Mouse (Mus musculus): ENCODE measurements at regions not wholly inside any gene's neighbourhood (a gene's known extent, or its start where the extent isn't known, plus 50 kb on each side); places are given as distances from the start of the nearest gene placed in this dataset.

DNA sequence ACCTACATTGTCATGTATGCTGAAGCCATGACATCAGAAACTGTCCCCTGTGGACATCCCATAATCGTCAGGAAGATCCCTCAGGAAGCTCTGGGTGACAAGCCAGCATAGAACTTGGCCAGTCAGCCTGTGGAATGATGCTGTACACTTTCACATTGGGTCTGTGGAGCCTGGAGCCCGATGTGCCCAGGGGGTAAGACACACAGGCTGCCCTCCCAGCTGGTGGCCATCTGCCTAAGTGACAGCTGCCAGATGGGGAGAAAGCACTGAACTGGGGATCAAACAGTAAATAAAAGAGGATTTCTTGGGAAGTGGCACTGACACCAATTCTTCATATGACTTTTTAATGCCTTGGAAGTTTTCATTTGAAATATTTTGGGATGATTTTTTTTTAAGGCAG, 486.8 kb downstream of the Efnb2 start:
- no peak for ATAC-seq

DNA sequence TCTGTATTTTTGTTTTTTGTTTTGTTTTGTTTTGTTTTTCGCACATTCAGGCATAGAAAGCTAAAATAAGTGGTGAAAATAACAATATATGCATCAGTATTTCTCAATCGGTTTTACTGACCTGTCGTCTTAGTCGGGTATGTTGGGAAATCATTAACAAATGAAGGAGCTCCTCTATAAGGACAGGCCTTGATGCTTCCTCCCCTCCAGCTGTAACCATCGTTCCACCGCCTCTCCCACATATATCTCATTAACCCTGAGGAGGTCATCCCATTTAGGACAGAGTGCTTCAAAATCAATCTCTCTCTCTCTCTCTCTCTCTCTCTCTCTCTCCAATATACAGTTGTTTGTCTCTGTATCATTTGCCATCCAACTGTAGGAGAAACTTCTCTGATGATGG, 492.4 kb downstream of the Efnb2 start:
- no peak for ATAC-seq

DNA sequence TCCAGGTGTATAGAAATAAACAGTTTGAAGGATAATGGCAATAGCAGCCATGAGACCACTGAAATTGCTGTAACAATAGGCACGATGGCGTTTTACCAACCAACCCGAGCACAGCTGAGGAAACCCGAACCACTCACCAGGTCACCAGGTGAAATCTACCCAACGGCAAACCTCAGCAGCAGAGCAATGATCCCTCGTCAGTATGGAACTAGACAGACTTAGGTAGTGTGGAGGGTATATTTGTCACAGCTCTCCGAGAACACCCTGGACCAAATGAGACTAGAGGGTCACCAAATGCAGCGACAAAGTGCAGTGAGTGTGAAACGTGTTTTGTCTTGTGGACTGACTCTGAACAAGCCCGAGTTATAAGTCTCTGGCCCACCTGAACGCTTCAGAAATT, 492.8 kb downstream of the Efnb2 start:
- ATAC-seq, result no peak

DNA sequence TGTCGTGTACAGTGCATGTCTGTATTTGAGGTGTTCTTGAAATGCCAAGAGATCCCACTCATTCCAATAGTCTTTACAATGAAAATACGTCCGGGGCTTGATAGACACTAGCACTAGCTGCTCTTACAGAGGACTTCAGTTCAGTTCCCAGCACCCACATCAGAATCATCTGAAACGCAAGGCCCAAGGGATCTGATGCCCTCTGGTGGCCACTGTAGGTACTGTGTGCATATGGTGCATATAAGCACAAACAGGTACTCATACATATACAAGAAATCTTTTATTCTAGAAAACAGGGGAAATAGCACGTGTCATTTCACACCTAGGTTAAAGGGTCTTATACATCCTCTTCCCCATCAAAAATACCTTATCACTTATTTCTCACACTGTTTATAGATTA, 513.5 kb downstream of the Efnb2 start:
- no peak for ATAC-seq

DNA sequence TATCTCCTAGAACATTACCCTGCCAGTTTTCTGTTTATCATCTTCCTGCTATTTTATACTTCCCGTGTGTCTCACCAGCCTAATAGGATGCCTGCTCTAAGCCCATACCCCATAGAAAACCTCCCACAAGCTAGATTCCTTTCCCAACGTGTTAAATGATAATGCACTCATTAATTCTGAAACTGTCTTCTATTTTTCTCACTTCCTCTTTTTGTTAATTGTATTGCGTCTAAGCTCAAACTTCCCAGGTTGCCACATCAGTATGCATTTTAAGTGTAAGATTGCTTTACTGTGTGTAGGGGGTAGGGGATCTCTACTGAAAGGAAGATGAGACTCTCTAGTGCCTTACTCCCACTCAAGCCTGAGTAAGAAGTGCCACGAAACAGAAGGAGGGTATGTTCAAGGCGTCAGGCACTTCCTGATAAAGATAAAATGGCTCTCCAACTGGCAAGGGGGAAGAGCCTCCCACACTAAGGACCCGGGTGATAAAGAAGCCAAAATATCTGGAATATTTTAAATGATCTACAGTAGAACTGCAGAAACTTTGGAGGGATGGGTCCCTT, 518.0 kb downstream of the Efnb2 start:
- no peak for ATAC-seq

DNA sequence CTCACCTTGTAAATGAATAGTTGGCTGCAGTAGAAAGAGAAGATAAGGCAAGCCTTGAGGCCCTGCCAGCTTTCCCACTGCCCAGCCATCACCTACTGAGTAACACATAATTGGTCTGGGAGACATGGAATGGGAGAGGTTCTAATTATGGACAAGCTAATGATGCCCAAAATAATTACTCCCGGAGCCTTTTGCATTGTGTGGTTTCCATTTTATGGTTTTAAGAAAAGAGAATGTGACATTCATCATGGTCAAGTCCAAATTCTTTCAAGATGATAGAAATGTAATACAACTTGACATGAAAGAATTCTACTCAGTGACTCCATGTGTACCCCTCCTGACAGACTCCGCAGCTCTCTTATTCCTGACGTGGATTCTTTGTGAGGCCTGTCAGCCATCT, 518.6 kb downstream of the Efnb2 start:
- no peak for ATAC-seq

DNA sequence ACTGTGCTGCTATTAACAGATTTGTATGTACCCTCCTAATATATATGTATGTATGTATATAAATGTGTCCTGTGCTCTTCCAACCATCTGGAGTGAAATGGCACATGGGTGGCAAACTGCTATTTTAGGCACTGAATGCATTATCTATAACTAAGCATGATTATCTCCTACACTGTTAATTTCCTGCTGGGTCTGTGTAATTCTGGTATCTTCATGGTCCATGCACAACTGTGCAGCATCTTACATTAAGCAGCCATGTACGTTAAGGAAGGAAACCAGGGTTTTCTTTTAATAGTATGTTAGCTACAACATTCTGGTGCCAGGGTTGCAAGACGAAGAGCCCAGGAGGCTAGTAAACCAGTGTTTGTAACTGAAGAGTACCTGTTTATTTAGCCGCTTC, 521.3 kb downstream of the Efnb2 start:
- ATAC-seq, result no peak

DNA sequence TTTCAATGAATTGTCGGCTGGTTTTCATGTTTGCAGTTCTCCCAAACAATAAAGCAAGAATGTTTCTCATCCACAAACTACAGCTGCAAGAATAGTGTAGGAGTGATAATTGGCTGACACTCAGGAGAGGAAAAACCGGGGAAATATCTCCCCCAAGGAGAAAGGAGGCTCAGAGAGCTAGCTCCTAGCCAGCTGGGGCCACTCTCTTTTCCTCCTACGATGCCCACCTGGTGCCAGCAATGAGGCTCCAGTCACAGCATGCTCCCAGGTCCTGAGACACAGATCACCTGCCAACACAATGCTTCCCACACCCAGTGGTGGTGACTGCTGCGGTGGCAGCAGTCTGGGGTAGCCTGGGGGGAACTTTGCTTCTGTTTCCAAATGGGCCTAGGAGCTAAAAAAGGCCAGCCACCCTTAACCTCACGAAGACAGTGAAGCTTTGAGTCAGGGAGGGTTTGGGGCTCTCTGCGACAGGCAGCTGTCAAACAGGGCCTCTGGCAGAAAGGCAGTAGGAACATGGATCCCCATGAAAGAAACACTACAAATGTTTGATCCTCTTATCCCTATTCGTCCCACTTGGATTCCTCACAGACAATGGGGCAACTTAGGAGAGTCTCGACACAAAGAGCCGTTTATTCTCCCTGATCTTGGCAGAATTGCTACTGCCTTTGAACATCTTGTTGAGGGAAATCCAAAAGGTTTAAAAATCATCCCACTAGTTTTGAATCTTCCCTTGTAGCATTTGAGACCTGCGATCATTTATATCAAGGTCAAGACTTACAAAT, 527.8 kb downstream of the Efnb2 start:
- no peak for ATAC-seq

DNA sequence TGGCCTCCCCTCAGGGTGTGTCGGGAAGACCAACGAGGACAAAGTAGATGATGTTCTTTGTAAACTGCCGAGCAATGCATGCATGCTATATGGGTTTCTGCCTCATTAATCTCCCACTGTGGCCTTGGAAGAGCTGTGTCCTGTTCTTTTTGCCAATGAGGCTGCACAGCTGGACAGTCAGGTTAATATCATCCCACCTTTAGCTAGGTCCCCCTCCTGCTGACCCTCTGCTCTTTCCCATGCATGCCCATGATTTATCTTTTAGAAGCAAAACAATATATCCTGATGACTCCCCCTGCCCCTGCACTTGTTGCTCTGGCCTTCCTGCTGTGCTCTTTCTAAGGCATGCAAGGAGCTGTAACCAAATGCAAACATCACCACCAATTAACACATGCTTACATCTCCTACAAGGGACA, 529.1 kb downstream of the Efnb2 start:
- no peak for ATAC-seq

DNA sequence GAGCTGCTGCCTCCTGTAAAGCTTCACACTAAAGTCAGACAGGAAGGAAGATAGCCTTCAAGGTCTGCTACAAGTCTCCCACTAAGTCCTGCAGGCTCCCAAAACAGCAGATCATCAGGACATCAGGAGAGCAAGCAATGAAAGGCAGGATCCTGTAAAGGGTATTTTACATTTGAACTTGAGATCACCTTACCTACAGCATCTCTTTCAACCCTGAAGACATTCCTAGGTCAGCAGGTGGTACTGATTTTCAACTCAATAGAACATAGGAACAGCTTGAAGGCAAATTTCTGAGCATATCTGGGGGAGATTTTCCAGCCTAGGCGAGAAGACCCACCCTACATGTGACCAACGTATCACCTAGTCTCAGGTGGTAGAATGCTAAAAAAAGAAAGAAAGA, 530.2 kb downstream of the Efnb2 start:
- ATAC-seq, result no peak

DNA sequence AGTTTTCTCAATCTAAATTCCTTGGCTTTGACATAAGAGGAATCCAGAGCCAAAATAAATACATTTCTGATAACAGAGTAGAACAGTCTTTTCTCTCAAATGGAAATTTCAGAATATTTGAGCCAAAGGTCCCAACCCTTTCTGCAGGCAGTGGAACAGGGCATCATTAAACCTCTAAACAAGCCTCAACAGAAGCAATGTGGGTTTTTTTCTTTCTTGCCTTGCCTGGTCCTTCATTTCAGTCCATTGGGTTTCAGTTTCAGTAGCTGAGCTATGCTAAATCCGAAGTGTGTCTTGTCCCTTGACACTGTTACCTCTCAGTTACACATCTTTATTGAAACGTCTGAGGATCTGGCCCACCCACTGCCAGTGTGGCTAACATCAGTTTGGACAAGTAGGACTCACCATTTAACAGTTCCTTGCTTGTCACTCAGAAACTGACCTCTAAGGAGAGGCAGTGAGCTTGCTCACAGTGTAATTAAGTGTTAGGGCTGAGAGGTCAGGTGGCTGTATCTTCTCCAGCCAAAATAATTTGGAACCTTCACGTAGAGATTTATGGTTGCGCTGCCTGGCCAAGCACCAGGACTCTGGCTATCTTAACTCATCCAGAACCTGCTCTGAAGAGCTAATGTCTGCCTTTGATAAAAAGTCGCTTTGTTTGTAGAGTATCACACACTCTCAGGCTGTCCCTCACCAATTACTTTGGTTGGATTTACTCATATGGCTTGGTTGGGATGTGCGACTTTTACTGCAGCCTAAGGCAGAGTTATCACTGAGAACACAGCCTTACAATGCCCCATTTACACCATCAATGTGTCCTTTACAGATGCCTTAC, 545.2 kb downstream of the Efnb2 start:
- ATAC-seq, result no peak

DNA sequence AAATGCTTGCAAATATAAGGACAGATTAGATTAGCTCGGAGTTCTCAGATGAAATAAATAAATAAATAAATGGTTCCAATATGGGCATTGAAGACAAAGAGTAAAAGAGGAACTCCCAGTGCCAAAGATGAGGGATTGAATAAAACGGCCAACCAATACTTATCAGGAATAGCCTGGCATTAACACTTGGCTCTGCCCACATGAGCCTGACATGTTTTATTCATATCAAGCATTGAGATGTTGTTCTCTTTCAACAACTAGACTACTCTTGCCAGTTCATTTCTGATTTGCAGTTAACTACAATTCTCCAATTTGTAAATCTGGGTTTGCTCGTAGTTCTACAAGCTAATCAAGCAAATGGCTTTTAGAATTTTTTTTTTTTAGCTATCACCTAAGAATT, 546.4 kb downstream of the Efnb2 start:
- ATAC-seq, result no peak

DNA sequence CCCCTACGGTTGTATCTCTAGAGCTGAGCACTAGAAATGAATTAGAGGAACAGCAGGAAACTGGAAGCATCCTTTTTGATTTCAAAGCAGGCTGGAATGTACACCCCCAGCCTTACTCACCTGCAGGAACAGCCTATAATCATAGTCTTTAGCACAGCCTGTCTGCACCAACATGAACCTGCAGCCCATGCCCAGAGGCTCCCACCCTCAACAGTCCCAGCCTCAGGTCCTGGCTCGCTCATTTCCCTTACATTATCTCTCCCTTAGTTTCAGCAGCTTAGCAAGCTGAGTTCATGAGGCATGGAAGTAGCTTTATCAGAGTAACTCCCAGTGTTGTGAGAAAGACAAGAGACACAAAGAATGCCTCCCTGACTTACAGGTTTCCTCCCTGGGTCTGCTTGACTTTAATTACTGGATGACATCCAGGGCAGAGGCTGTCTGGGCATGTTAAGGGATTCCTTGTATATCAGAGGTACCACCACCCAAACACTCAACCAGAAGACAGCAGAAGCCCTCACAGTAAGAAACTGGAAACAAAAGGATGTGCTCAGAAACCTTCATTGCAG, 551.2 kb downstream of the Efnb2 start:
- no peak for ATAC-seq

DNA sequence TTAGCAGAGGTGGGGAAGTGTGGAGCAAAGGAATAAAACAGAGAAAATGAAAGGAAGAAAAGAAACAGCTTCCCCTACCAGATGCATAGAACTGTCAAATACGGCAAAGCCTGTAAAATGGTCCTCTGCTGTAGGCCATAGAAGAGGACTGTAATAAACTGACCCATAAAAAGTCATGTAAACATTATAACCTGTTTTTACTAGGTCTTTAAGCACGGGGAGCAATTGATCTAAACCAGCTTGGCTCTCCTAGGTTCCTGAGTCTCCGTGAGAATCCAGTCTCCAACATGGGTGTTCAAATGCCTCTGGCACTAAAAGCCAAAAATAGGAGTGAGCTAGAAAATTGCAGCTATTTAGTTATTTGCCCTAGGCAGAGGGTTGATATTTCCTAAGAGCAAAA, 557.5 kb downstream of the Efnb2 start:
- no peak for ATAC-seq

DNA sequence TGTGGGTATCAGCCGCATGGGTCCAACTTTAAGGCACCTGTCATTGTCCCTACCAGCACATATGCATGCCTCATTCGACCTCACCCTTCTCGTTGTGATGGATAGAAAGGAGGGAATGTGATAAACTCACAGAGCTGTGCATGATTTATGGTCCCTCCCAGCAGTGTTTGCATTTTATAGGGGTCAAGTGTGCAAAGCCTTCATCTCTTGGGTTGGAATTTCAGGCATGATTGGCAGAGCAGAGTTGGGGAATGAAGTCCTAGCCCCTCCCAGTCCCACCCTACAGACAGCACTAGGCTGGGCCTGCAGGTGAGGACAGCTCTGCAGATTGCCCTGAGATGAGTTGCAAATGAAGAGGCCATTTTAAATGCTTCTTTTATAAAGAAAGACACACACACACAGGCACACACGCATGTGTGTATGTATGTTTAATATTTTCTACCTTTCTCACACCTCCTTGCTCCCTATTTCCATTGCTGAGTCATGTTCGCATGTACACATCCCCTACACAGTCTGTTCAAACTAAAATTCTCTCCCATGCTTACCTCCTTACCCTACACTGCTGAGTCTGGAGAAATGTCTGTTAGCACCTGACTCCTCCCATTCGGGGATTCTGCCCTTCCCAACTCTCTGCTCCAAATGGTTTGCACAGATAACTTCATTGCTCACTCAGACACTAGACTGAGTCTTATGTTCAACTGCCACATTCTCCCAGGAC, 558.9 kb downstream of the Efnb2 start:
- no peak for ATAC-seq

DNA sequence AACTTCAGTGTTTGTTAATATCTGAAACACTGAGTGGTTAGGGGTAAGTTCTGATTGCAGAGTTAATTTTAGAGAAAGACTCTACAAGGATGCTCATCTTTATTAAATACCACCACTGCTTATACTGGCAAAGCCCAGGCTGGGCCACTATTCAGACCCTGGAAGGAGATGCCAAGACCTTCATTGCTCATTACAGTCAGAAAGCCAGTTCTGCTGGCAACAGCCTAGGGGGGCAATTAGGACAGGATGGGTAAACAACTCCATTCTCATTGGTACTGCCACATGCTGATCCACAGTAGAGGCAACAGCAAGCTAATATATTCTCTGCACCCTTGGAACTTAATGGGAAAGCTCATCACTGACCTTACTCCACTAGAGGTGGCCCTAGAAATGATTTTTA, 568.5 kb downstream of the Efnb2 start:
- no peak for ATAC-seq

DNA sequence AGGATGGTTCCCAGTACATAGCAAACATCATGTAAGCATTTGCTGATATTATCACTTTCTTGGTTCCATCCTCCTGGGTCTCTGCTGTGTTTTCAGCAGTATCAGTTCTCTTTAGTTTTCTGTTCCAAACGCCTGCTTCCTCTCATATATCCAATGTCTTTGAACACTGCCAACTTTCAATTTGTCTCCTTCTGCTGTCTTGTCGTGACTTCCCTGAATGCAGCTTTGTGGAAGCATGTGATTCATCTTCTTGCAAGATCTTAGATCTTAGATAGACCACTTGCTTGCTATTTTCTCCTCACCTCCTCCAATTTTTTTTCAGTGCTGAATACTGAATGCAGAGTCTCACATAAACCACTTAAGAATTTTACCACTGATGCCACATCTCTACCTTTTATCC, 576.4 kb downstream of the Efnb2 start:
- ATAC-seq, result no peak

DNA sequence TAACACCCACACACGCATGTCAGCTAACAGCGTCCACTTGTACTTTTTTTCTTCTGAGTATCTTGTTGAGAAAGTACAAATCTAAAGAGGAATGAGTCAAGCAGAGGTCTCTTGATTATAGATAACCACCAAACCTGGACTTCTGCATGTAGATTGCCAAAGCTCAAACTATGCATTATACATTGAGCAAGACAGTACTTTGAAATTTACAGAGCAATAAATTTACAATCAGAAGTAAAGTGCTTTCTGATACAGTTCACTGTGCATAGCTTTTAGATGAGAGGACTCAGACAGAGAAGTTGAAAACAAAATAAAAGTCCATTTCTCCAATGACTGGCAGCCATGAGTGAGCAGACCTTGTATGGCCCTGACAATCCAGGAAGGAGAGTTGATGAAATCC, 597.0 kb downstream of the Efnb2 start:
- no peak for ATAC-seq

DNA sequence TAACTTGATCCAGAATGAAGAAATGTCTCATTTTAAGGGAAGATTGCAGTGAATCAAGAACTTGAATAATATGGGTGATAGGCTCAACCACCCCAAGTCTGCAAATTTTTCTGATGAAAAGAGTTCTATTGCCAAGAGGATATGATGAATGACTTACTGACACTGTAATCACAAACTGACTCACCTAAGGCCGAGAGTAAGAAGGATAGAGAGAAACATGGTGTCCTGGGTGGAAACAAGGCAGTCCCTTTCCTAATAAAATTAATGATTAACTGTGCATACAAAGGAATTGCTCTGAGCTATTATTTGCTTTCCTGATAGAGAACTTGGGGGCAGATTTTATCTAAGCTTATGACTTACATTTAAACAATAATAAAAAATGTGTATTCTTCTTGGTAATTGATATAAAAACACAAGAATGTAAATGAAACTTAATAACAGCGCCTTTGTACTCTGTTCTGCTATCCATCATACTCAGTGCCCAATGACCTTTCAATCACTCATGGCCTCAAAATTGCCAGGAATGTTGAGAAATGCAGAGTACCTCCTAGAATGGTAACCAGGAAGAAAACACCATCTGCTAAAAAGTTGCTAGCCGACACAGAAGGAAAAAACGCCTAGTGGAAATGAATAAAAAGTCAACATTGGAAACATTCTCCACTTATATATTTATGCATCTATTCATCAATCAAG, 606.7 kb downstream of the Efnb2 start:
- no peak for ATAC-seq

DNA sequence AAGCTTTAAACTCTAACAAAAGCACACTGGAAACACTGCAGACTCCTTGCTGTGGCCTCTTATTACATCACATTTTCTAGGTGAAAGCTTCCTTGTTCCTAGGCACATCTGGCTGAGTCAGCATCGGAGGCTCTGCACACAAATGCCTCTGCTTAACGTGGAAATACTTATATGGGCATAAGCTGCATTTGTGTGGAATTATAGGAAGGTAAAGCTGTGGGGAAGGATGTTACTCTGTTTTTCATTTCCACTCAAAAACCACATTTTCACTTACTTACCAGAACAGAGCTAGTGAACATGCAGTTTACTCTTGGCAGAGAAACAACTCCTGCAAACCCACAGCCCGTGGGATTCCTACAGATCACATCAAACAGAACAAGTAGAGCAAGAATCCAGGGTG, 609.9 kb downstream of the Efnb2 start:
- no peak for ATAC-seq

DNA sequence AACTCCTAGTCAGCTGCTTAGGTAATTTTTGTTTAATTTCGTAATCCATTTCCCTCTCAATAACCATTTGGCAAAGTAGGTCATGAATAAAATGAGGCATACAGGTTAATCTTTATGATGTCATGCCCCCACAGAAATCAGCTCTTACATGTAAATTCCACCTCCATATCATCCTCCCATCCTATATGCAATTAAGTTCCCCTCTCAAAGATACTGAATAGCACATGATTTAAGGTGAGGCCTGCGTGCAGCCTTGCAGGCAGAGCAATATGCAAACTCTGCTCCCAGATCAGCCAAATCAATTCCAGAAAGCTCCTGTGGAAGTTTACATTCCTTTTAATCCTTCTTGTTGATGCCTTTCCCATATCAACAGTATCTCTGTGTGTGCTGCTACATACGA, 610.3 kb downstream of the Efnb2 start:
- ATAC-seq, result no peak

DNA sequence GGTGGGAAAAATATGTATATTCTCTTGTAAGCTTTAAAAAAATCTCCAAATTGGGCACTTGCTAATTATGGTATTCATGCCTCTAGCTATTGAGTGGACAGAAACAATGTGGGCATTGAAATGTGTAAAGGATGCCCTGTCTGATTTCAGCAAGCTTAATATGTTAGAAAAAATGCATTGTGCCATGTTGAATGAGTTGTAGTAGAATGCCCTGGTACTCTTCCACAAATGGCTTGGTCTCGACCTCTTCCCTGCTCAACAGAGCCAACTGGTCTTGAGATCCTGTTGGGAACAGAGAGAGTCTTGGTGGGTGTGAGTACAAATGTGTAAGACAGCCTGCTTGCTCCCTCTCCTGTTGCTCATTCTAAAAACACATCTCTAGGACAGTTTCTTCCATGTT, 616.1 kb downstream of the Efnb2 start:
- no peak for ATAC-seq

Measured in CD4-positive, CD25-positive, alpha-beta regulatory T cell, adult 4 months (primary cell).